Mouse (Mus musculus) embryonic fibroblast, embryonic 13.5 days (primary cell): ENCODE measurements around the gene Rhot1.
"Not testable (repeated sequence)": the region's sequence is repeated elsewhere in the genome, so short reads cannot be mapped to it uniquely, and the experiment has no call there.

Experiments
- CTCF ChIP-seq: IDR thresholded peaks from 2 replicates; pipeline ENCODE4 v1.5.1; 2011; ENCODE audit warnings: mild to moderate bottlenecking, control low read depth, low read length, moderate library complexity, borderline replicate concordance; ENCODE audit not compliant: insufficient read depth
- POLR2A ChIP-seq: IDR thresholded peaks from 2 replicates; pipeline ENCODE4 v1.6.1; 2011; ENCODE audit warnings: low read depth, mild to moderate bottlenecking, control low read depth, low read length, moderate library complexity

DNA sequence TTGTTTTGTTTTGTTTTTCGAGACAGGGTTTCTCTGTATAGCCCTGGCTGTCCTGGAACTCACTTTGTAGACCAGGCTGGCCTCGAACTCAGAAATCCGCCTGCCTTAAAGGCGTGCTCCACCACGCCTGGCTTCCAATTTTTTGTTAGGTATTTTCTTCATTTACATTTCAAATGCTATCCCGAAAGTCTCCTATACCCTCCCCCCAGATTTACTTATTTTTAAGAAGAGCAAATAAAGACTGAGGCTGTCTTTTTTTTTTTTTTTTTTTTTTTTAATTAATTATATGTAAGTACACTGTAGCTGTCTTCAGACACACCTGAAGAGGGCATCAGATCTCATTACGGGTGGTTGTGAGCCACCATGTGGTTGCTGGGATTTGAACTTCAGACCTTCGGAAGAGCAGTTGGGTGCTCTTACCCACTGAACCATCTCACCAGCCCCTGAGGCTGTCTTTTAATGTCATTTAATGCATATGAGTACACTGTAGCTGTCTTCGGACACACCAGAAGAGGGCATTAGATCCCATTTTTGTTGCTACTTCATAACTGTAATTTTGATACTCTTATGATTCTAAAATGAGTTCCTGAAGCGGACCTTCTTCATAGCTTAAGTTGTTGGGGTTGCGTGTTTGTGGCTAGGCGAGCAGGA, 25.6 kb upstream of the Rhot1 start:
- not testable (repeated sequence) for TF ChIP-seq CTCF, POLR2A
